Mouse (Mus musculus) hindbrain, embryonic 10.5 days (tissue): ENCODE measurements around the gene Haus2. TPM values are rescaled to one million over a fixed set of nuclear protein-coding genes. Genes with fewer than 3 reads are reported as not detected.

Experiments used
- DNase-seq: peaks from one replicate; pipeline ENCODE4 v3.0.0-alpha.2; 2017; ENCODE audit warnings: low spot score
- H3K27ac ChIP-seq: fragments of 300-500 bp; sonication (generic); 2 replicates; pipeline ENCODE4 v1.5.1; 2016; ENCODE audit warnings: mild to moderate bottlenecking, moderate library complexity
- H3K27me3 ChIP-seq: fragments of 300-500 bp; sonication (generic); 2 replicates; pipeline ENCODE4 v1.6.1; 2016; ENCODE audit warnings: mild to moderate bottlenecking; ENCODE audit not compliant: poor library complexity, insufficient read depth, severe bottlenecking
- H3K36me3 ChIP-seq: fragments of 300-500 bp; sonication (generic); 2 replicates; pipeline ENCODE4 v1.6.1; 2016; ENCODE audit warnings: mild to moderate bottlenecking, moderate library complexity
- H3K4me1 ChIP-seq: fragments of 300-500 bp; sonication (generic); replicated peaks from 2 replicates; pipeline ENCODE4 v1.6.1; 2016; ENCODE audit warnings: mild to moderate bottlenecking
- H3K4me3 ChIP-seq: fragments of 300-500 bp; sonication (generic); 2 replicates; pipeline ENCODE4 v1.5.1; 2016; ENCODE audit warnings: mild to moderate bottlenecking, moderate library complexity
- H3K9me3 ChIP-seq: fragments of 300-500 bp; sonication (generic); 2 replicates; pipeline ENCODE4 v1.6.1; 2016; ENCODE audit warnings: mild to moderate bottlenecking, moderate library complexity
- whole genome bisulfite sequencing: fragments of 180-500 bp; shearing (Covaris S2); methylation state at CpG from one replicate; pipeline ENCODE4 v1.1.7; 2016; 5-methylcytosine and 5-hydroxymethylcytosine counted together
- polyA plus RNA-seq: library from polyadenylated mRNA; unstranded; fragments of >200 nt; fragmentation: Nextera tagmentation; extraction: Ambion mirVana; gene quantifications from 2 replicates; pipeline ENCODE4 v1.2.1, GENCODE M21; 2016

Gene Haus2
- polyA plus RNA-seq, 1 experiment from 2014 or later = 32.5 TPM

DNA sequence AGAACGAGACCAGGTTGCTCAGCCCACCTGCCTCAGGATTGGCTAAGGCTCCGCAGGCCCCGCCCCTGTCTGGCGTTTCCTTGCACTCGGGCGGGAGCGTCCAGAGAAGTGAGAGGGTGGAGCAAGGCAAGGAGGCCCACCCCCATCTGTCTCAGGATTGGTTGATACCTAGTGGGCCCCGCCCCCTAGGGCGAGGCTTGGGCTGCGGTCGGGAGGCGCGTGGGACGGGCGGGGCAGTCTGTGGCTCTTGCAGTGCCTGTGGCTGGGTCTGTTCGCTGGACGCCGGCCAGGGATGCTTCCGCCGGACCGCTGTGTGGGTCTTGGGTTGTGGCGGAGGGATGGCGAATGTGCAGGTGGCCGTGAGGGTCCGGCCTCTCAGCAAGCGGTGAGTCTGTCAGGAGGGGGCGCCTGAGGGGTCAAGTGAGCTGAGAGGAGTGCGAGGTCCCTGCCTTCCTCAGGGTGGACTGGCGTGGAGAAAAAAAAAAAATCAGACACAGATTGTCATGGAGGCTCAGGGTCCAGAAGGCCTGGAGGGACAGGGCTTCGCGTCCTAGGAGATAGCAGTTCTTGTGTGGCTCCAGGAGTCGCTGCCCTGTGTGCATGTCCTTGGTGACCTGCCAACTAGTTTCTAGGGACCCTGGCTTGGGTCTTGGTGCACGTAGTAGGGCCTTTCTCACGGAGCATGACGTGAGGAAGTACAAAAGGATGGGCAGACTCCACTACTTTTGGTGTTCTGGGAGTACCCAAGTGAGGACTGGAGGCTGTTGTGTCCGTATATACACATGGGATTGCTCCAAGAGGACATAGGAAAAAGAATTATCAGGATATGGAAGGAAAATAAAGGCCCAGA, 19.9 kb downstream of the Haus2 start, which contains the start of gene Stard9:
Gene Stard9 (plus strand): TSS at position 236 of the 850 bp plus-strand sequence.
- Histone ChIP-seq H3K27me3 (no peaks in the 10 kb centered on the region), H3K4me3 (peak within 1 kb of the TSS; percentile 61), H3K36me3 (peaks cover 11% of the 10 kb centered on the region; the same call in 1 of the 2 replicates), H3K27ac (peak within 1 kb of the TSS; percentile 85), H3K4me1 (peaks cover 11% of the 10 kb centered on the region), H3K9me3 (no peaks in the 10 kb centered on the region)
- 2% methylated on average over 36 of the region's 36 CpGs for WGBS
- peak; percentile 98 for DNase-seq

DNA sequence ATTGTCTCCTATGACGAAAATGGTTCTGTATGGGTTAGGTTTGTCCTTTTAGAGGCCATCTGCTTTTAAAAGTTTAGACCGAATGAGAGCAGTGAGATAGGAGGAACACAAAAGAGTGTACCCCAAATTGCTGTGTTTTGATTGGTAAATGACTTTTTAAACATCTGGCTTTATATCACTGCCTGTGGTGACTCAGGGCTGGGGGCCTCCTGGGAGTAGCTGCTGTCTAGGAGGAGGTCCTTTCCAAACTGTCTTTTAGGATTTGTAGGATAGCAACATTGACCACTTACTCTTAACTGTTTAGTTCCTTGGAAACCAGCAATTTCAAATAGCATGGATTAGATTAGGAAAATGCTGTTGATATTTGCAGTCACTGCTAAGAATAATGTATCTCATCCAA, 21.1 kb downstream of the Haus2 start:
- H3K4me1 ChIP-seq = peaks cover 11% of the 10 kb centered on the region
- DNase-seq = no peak
- 85% methylated on average over 2 of the region's 2 CpGs for WGBS
- H3K27me3 ChIP-seq = no peaks in the 10 kb centered on the region
- H3K4me3 ChIP-seq = no peak overlapping the region
- H3K27ac ChIP-seq = no peak overlapping the region
- peaks cover 23% of the 10 kb centered on the region for H3K36me3 ChIP-seq
- no peaks in the 10 kb centered on the region for H3K9me3 ChIP-seq

GRCm38 (mm10) chr2:120630655-120631054, 21.5 kb downstream of the Haus2 start:
- peaks cover 11% of the 10 kb centered on the region for H3K4me1 ChIP-seq
- DNase-seq = no peak
- 80% methylated on average over 2 of the region's 2 CpGs for WGBS

DNA sequence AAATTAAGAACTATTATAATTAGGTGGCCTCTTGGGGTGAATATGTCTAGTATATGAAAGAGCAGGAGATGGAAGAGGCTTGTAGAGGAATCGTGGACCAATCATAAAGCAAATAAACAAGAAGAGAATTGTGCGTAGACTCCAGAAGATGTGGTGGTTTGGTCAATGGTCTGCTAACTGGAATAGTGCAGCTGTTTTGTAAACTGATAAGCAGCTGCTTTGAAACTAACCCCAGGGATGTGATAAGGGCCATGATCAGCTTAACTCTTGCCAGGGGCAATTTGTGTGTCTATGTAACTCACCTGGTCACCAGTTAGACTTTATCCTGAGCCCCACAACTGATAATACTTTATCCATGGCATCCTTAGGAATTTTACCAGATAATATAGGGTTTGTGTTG, 22.3 kb downstream of the Haus2 start:
- Histone ChIP-seq H3K9me3 (no peaks in the 10 kb centered on the region), H3K27ac (no peak overlapping the region), H3K36me3 (peaks cover 27% of the 10 kb centered on the region), H3K27me3 (no peaks in the 10 kb centered on the region), H3K4me1 (peaks cover 11% of the 10 kb centered on the region), H3K4me3 (no peak overlapping the region)
- WGBS = 87% methylated on average over 2 of the region's 2 CpGs
- DNase-seq = no peak

More at GRCm38 (mm10) chr2:120630655-120631054, 21.5 kb downstream of the Haus2 start:
- Histone ChIP-seq H3K4me3 (no peak overlapping the region), H3K9me3 (no peaks in the 10 kb centered on the region), H3K27me3 (no peaks in the 10 kb centered on the region), H3K36me3 (peaks cover 27% of the 10 kb centered on the region), H3K27ac (no peak overlapping the region)

DNA sequence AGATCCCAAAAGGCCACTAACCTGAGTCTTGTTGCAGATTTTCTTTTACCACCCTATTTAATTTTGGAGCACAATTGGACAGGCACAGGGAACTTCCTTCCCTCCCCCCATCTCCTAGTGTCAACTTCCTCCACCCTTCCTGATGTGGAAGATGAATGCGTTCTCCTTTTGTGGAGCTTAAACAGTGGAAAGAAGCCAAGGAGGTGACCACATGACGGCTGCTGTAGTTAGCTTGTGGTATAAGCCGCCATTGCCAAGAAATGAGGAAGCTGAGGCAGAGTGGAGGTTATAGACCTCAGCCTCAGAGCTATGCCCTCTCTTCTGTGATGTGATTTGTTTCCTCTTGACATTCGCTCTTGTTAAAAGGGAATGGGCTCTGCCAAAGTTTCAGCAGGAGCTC, 22.8 kb downstream of the Haus2 start:
- Histone ChIP-seq H3K4me1 (peaks cover 11% of the 10 kb centered on the region), H3K4me3 (no peak overlapping the region), H3K9me3 (no peaks in the 10 kb centered on the region), H3K27ac (no peak overlapping the region), H3K27me3 (no peaks in the 10 kb centered on the region), H3K36me3 (peaks cover 27% of the 10 kb centered on the region)
- 88% methylated on average over 4 of the region's 4 CpGs for WGBS
- no peak for DNase-seq

- Histone ChIP-seq H3K27me3 (no peaks in the 10 kb centered on the region), H3K9me3 (no peaks in the 10 kb centered on the region), H3K4me3 (no peak overlapping the region), H3K27ac (no peak overlapping the region), H3K36me3 (0 out of 2 replicates have a peak, but pooled peaks cover 5% of the 10 kb centered on the region), H3K4me1 (no peaks in the 10 kb centered on the region)
- WGBS = 96% methylated on average over 8 of the region's 8 CpGs
- no peak for DNase-seq
These were observed 31.7 kb downstream of the Haus2 start for GRCm38 (mm10) chr2:120640835-120641234.

DNA sequence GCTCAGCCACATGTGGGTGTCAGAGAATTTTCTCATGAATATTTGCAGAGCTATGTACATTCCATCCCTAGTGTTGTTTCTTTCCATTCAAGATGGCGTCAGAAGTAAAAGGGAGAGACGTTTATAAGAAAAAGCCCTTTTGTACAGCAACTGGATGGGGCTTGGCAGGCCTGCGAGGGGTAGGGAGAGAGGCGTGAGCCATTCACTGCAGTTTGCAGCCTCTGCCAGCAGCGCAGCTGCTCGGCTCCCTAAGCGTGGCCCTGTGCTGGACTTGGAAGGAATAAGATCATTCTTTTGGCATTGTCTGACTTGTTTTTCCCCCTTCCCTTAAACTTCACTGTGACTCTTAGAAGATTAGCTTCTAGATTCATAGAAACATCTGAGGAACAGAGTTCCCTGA, 34.7 kb downstream of the Haus2 start:
- H3K36me3 ChIP-seq = 0 out of 2 replicates have a peak, but pooled peaks cover 5% of the 10 kb centered on the region
- H3K4me3 ChIP-seq = no peak overlapping the region
- no peak for DNase-seq
- H3K27me3 ChIP-seq = no peaks in the 10 kb centered on the region
- no peaks in the 10 kb centered on the region for H3K4me1 ChIP-seq
- 79% methylated on average over 7 of the region's 7 CpGs for WGBS
- H3K27ac ChIP-seq = no peak overlapping the region
- no peaks in the 10 kb centered on the region for H3K9me3 ChIP-seq

GRCm38 (mm10) chr2:120646777-120647176, 37.6 kb downstream of the Haus2 start:
- Histone ChIP-seq H3K36me3 (no peaks in the 10 kb centered on the region), H3K27me3 (no peaks in the 10 kb centered on the region), H3K4me1 (no peaks in the 10 kb centered on the region), H3K27ac (no peak overlapping the region), H3K9me3 (no peaks in the 10 kb centered on the region), H3K4me3 (no peak overlapping the region)
- DNase-seq = no peak
- 77% methylated on average over 4 of the region's 4 CpGs for WGBS

GRCm38 (mm10) chr2:120652256-120652924, 43.2 kb downstream of the Haus2 start:
- H3K4me1 ChIP-seq = no peaks in the 10 kb centered on the region
- H3K27ac ChIP-seq = no peak overlapping the region
- no peaks in the 10 kb centered on the region for H3K36me3 ChIP-seq
- WGBS = 83% methylated on average over 7 of the region's 7 CpGs
- no peaks in the 10 kb centered on the region for H3K27me3 ChIP-seq
- no peak for DNase-seq
- H3K4me3 ChIP-seq = no peak overlapping the region
- H3K9me3 ChIP-seq = no peaks in the 10 kb centered on the region

DNA sequence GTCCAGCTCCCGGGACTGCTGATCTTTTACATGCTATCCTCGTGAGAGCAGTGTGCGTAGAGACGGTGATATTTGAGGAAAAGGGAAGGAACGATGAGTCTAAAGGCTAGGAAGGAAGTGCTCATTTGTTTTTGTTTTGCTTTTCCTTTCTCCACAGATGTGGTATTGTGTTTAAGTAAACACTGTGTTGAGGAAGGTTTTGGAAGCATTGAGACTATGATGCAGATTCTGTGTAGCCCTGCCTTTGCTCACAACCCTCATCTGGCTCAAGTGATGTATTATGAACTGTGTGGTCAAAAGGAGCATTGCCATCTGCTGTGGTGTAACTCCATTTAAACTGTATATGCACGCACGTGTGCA, 43.7 kb downstream of the Haus2 start:
- no peaks in the 10 kb centered on the region for H3K36me3 ChIP-seq
- no peak overlapping the region for H3K27ac ChIP-seq
- no peak for DNase-seq
- no peaks in the 10 kb centered on the region for H3K9me3 ChIP-seq
- WGBS = 84% methylated on average over 7 of the region's 7 CpGs
- H3K4me3 ChIP-seq = no peak overlapping the region
- H3K27me3 ChIP-seq = no peaks in the 10 kb centered on the region
- no peaks in the 10 kb centered on the region for H3K4me1 ChIP-seq

DNA sequence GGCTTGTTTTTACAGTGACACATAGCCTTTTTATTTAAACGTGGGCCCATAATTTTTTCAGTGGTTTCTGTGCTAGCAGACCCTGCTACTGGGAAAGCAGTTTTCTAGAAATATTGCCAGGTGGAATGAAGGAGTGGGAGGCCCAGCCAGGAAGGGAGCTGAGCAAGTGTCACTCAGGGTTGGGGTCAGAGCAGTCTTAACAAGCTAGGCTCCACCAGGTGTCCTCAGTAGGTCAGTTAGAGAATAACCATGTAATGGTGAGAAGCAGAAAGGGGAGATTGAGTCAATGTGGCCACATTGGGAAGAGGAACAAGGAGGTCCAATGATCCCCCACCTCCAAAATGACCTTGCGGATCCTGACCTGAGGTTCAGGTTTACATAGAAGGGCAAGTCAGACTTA, 45.5 kb downstream of the Haus2 start:
- no peak for DNase-seq
- Histone ChIP-seq H3K4me3 (no peak overlapping the region), H3K9me3 (no peaks in the 10 kb centered on the region), H3K36me3 (no peaks in the 10 kb centered on the region), H3K4me1 (no peaks in the 10 kb centered on the region), H3K27ac (no peak overlapping the region), H3K27me3 (no peaks in the 10 kb centered on the region)
- 80% methylated on average over 2 of the region's 2 CpGs for WGBS

- no peak overlapping the region for H3K27ac ChIP-seq
- H3K4me1 ChIP-seq = no peaks in the 10 kb centered on the region
- H3K9me3 ChIP-seq = no peaks in the 10 kb centered on the region
- no peak overlapping the region for H3K4me3 ChIP-seq
- no peaks in the 10 kb centered on the region for H3K27me3 ChIP-seq
- DNase-seq = no peak
- WGBS = 92% methylated on average over 5 of the region's 5 CpGs
- H3K36me3 ChIP-seq = no peaks in the 10 kb centered on the region
These were observed 46.7 kb downstream of the Haus2 start for GRCm38 (mm10) chr2:120655905-120656304.

GRCm38 (mm10) chr2:120656711-120657110, 47.5 kb downstream of the Haus2 start:
- Histone ChIP-seq H3K9me3 (no peaks in the 10 kb centered on the region), H3K4me3 (no peak overlapping the region), H3K36me3 (no peaks in the 10 kb centered on the region), H3K27ac (no peak overlapping the region), H3K27me3 (no peaks in the 10 kb centered on the region), H3K4me1 (no peaks in the 10 kb centered on the region)
- DNase-seq = no peak
- 95% methylated on average over 2 of the region's 2 CpGs for WGBS
